Mouse (Mus musculus) embryonic facial prominence, embryonic 11.5 days (tissue): Measurements from ENCODE around the gene Syt17. TPM values are rescaled to one million over a fixed set of nuclear protein-coding genes. Genes with fewer than 3 reads are reported as not detected.

Experiments used
- ATAC-seq: fragments of 200-750 bp; cut with Nextera tagmentation; replicated peaks from 2 replicates; pipeline ENCODE4 v1.8.0; 2017; ENCODE audit warnings: low read depth; ENCODE audit not compliant: insufficient number of reproducible peaks, low FRiP score, low TSS enrichment
- DNase-seq: peaks from one replicate; pipeline ENCODE4 v3.0.0-alpha.2; 2015; ENCODE audit warnings: low spot score
- H3K27ac ChIP-seq: fragments of 300-500 bp; sonication (generic); replicated peaks from 2 replicates; pipeline ENCODE4 v1.5.1; 2014; ENCODE audit warnings: mild to moderate bottlenecking, low read depth, low read length, control low read depth
- H3K27me3 ChIP-seq: fragments of 300-500 bp; sonication (generic); 2 replicates; pipeline ENCODE4 v1.6.1; 2014; ENCODE audit warnings: mild to moderate bottlenecking, low read length, moderate library complexity, mixed read lengths; ENCODE audit not compliant: control insufficient read depth, insufficient read depth
- H3K36me3 ChIP-seq: fragments of 300-500 bp; sonication (generic); replicated peaks from 2 replicates; pipeline ENCODE4 v1.6.1; 2014; ENCODE audit warnings: low read depth, mild to moderate bottlenecking, low read length, moderate library complexity, mixed read lengths; ENCODE audit not compliant: control insufficient read depth, insufficient read depth
- H3K4me1 ChIP-seq: fragments of 300-500 bp; sonication (generic); 2 replicates; pipeline ENCODE4 v1.6.1; 2014; ENCODE audit warnings: low read length, mixed read lengths; ENCODE audit not compliant: control insufficient read depth, insufficient read depth
- H3K4me2 ChIP-seq: fragments of 300-500 bp; sonication (generic); 2 replicates; pipeline ENCODE4 v1.6.1; 2014; ENCODE audit warnings: low read depth, mild to moderate bottlenecking, control low read depth, low read length, moderate library complexity
- H3K4me3 ChIP-seq: fragments of 300-500 bp; sonication (generic); 2 replicates; pipeline ENCODE4 v1.5.1; 2014; ENCODE audit warnings: low read depth, low read length, control low read depth
- H3K9ac ChIP-seq: fragments of 300-500 bp; sonication (generic); replicated peaks from 2 replicates; pipeline ENCODE4 v1.6.1; 2014; ENCODE audit warnings: mild to moderate bottlenecking, control low read depth, low read length
- H3K9me3 ChIP-seq: fragments of 300-500 bp; sonication (generic); replicated peaks from 2 replicates; pipeline ENCODE4 v1.6.1; 2016; ENCODE audit warnings: mild to moderate bottlenecking, low read length, inconsistent platforms, mixed read lengths; ENCODE audit not compliant: control insufficient read depth
- WGBS: fragments of 180-500 bp; shearing (Covaris S2); extraction: QIAGEN DNeasy Blood & Tissue Kit; methylation state at CpG from one replicate; pipeline ENCODE4 v1.1.7; 2014; 5-methylcytosine and 5-hydroxymethylcytosine counted together
- polyA plus RNA-seq: library from polyadenylated mRNA; unstranded; fragments of >200 nt; fragmentation: Nextera tagmentation; extraction: Ambion mirVana; gene quantifications from 2 replicates; pipeline ENCODE4 v1.2.1, GENCODE M21; 2014

Gene Syt17
- polyA plus RNA-seq, 1 experiment from 2014 or later, result 2.3 TPM

GRCm38 (mm10) chr7:118419491-118420180, 28.4 kb downstream of the Syt17 start:
- no peaks in the 10 kb centered on the region for H3K9me3 ChIP-seq
- no peak overlapping the region for H3K4me3 ChIP-seq
- no peak overlapping the region for H3K27ac ChIP-seq
- H3K4me1 ChIP-seq, result no peaks in the 10 kb centered on the region
- no peak for ATAC-seq
- DNase-seq, result no peak
- H3K9ac ChIP-seq, result no peak overlapping the region
- no peak overlapping the region for H3K4me2 ChIP-seq
- WGBS, result 63% methylated on average over 6 of the region's 6 CpGs
- H3K36me3 ChIP-seq, result no peaks in the 10 kb centered on the region
- H3K27me3 ChIP-seq, result no peaks in the 10 kb centered on the region

GRCm38 (mm10) chr7:118414183-118414582, 33.8 kb downstream of the Syt17 start:
- ATAC-seq, result no peak

DNA sequence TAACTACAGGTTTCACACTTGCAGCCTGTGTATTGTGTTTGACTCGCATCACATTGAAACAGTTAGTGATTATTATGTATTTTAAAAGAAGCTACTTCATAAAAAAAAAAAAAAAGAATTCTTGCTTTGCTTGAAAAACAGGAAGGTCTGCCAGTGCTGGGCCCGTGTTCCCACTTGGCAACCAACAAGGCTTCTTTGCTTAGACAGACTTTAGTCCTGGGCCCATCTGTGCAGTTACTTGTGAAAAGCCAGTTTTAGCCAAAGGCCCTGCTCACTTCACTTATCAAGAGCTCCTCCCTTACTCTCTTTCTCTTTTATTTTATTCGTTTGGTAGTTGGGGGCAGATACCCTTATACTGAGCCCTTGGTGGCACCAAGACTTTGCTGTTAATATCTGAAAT, 36.1 kb downstream of the Syt17 start:
- Histone ChIP-seq H3K4me2 (no peak overlapping the region), H3K4me3 (no peak overlapping the region), H3K36me3 (no peaks in the 10 kb centered on the region), H3K9ac (no peak overlapping the region), H3K9me3 (no peaks in the 10 kb centered on the region), H3K27me3 (no peaks in the 10 kb centered on the region), H3K4me1 (no peaks in the 10 kb centered on the region), H3K27ac (no peak overlapping the region)
- DNase-seq (no peak), ATAC-seq (no peak)
- 75% methylated on average over 3 of the region's 3 CpGs for WGBS

More at GRCm38 (mm10) chr7:118414183-118414582, 33.8 kb downstream of the Syt17 start:
- Histone ChIP-seq H3K4me2 (no peak overlapping the region), H3K9me3 (no peaks in the 10 kb centered on the region), H3K27ac (no peak overlapping the region), H3K27me3 (no peaks in the 10 kb centered on the region), H3K36me3 (no peaks in the 10 kb centered on the region), H3K9ac (no peak overlapping the region), H3K4me1 (no peaks in the 10 kb centered on the region), H3K4me3 (no peak overlapping the region)
- 75% methylated on average over 3 of the region's 3 CpGs for WGBS
- DNase-seq, result no peak

GRCm38 (mm10) chr7:118409421-118409820, 38.6 kb downstream of the Syt17 start:
- 33% methylated on average over 2 of the region's 2 CpGs for WGBS
- Histone ChIP-seq H3K4me2 (no peak overlapping the region), H3K9ac (no peak overlapping the region), H3K4me3 (no peak overlapping the region), H3K4me1 (peaks cover 2% of the 10 kb centered on the region; the same call in 1 of the 2 replicates), H3K36me3 (no peaks in the 10 kb centered on the region), H3K9me3 (no peaks in the 10 kb centered on the region), H3K27ac (no peak overlapping the region), H3K27me3 (no peaks in the 10 kb centered on the region)
- no peak for ATAC-seq
- peak; percentile 55 for DNase-seq

DNA sequence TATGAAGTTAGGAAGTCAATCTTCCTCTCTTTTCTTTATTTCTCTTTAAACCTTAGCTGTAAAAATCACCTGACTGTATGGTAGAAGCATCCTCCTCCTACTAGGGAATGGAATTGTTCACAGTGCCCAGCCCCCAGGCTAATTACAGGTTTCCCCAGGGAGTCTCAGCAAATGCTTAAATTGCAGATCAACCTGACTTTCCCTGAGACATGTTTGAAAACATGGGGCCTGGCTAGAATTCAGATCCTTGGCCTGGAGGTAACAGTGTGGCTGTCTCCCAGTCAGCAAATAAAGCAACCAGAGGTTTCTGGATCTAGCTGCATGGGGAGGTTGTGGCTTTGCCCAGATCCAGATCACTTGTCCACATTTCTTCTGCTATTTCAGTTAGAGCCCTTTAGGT, 42.8 kb downstream of the Syt17 start:
- no peak overlapping the region for H3K4me2 ChIP-seq
- DNase-seq (peak; percentile 30), ATAC-seq (no peak)
- H3K4me3 ChIP-seq, result no peak overlapping the region
- H3K36me3 ChIP-seq, result no peaks in the 10 kb centered on the region
- peaks cover 2% of the 10 kb centered on the region; the same call in 1 of the 2 replicates for H3K4me1 ChIP-seq
- no peaks in the 10 kb centered on the region for H3K27me3 ChIP-seq
- H3K9me3 ChIP-seq, result no peaks in the 10 kb centered on the region
- no peak overlapping the region for H3K27ac ChIP-seq
- H3K9ac ChIP-seq, result no peak overlapping the region

DNA sequence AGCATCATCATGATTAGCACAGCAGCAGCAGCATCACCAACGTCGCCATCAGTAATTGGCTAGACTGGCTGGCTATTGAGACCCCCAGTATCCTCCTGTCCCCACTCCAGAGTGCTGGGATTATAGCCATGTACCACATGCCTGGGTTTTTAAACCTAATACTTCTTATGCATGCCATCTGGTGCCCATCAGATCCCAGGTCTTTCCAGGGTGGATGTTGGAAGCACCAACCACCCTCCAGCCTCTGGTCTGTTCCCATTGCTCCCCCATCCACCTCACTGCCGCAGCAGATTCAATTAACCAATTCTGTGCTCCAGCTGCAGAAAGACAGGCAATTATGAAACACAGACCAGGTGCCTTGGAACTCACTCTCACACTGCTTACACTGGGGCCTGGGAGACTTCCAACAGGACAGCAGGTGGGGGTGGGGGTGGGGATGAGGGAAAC, 45.4 kb downstream of the Syt17 start:
- no peak overlapping the region for H3K9ac ChIP-seq
- H3K36me3 ChIP-seq, result no peaks in the 10 kb centered on the region
- no peaks in the 10 kb centered on the region for H3K27me3 ChIP-seq
- no peak overlapping the region for H3K27ac ChIP-seq
- H3K4me2 ChIP-seq, result no peak overlapping the region
- 43% methylated on average over 3 of the region's 3 CpGs for WGBS
- ATAC-seq (peak; percentile 58; the same call in 1 of the 2 replicates), DNase-seq (peak; percentile 65)
- no peak overlapping the region for H3K4me3 ChIP-seq
- H3K4me1 ChIP-seq, result peaks cover 2% of the 10 kb centered on the region; the same call in 1 of the 2 replicates
- H3K9me3 ChIP-seq, result no peaks in the 10 kb centered on the region

DNA sequence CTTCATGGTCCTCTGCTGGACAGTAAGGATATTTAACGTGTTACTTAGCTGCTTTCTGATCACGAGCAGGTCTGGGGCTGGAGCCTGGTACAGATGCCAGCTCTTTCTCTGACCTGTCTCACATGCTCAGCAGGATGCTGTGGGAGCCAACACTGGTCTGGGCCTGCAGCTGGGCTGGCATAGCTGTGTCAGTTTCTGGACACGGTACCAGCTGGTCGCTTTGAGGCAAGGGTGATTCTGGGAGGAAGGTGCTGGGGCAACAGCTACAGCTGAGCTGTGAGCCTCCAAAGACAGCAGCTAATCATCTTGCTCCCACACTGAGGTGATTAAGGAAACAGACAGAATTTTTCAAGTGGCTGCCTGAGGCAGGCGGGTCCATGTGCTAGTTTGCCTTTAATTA, 46.1 kb downstream of the Syt17 start:
- H3K9ac ChIP-seq, result no peak overlapping the region
- peaks cover 2% of the 10 kb centered on the region; the same call in 1 of the 2 replicates for H3K4me1 ChIP-seq
- no peaks in the 10 kb centered on the region for H3K36me3 ChIP-seq
- ATAC-seq (no peak), DNase-seq (no peak)
- H3K9me3 ChIP-seq, result no peaks in the 10 kb centered on the region
- no peak overlapping the region for H3K27ac ChIP-seq
- 71% methylated on average over 5 of the region's 5 CpGs for WGBS
- no peaks in the 10 kb centered on the region for H3K27me3 ChIP-seq
- no peak overlapping the region for H3K4me3 ChIP-seq
- no peak overlapping the region for H3K4me2 ChIP-seq

GRCm38 (mm10) chr7:118399764-118400163, 48.3 kb downstream of the Syt17 start:
- no peak overlapping the region for H3K4me3 ChIP-seq
- no peaks in the 10 kb centered on the region for H3K9me3 ChIP-seq
- ATAC-seq (no peak), DNase-seq (no peak)
- no peaks in the 10 kb centered on the region for H3K27me3 ChIP-seq
- no peak overlapping the region for H3K9ac ChIP-seq
- H3K27ac ChIP-seq, result no peak overlapping the region
- whole genome bisulfite sequencing, result 82% methylated on average over 9 of the region's 9 CpGs
- no peaks in the 10 kb centered on the region for H3K36me3 ChIP-seq
- no peaks in the 10 kb centered on the region for H3K4me1 ChIP-seq
- H3K4me2 ChIP-seq, result no peak overlapping the region
